Mouse (Mus musculus) midbrain, embryonic 10.5 days (tissue): ENCODE measurements at regions not wholly inside any gene's neighbourhood (a gene's known extent, or its start where the extent isn't known, plus 50 kb on each side); places are given as distances from the start of the nearest gene placed in this dataset.

Source experiments
- DNase-seq: peaks from one replicate; pipeline ENCODE4 v3.0.0-alpha.2; 2017; ENCODE audit warnings: low spot score
- H3K27ac ChIP-seq: fragments of 300-500 bp; sonication (generic); replicated peaks from 2 replicates; pipeline ENCODE4 v1.5.1; 2016; ENCODE audit warnings: mild to moderate bottlenecking
- H3K27me3 ChIP-seq: fragments of 300-500 bp; sonication (generic); 2 replicates; pipeline ENCODE4 v1.6.1; 2016; ENCODE audit warnings: low read depth, mild to moderate bottlenecking; ENCODE audit not compliant: poor library complexity, severe bottlenecking
- H3K36me3 ChIP-seq: fragments of 300-500 bp; sonication (generic); 2 replicates; pipeline ENCODE4 v1.6.1; 2016; ENCODE audit warnings: mild to moderate bottlenecking, moderate library complexity
- H3K4me1 ChIP-seq: fragments of 300-500 bp; sonication (generic); 2 replicates; pipeline ENCODE4 v1.6.1; 2016
- H3K4me3 ChIP-seq: fragments of 300-500 bp; sonication (generic); 2 replicates; pipeline ENCODE4 v1.5.1; 2016; ENCODE audit warnings: mild to moderate bottlenecking, moderate library complexity
- H3K9me3 ChIP-seq: fragments of 300-500 bp; sonication (generic); replicated peaks from 2 replicates; pipeline ENCODE4 v1.6.1; 2016; ENCODE audit warnings: mild to moderate bottlenecking
- WGBS: fragments of 180-500 bp; shearing (Covaris S2); methylation state at CpG from one replicate; pipeline ENCODE4 v1.1.7; 2016; 5-methylcytosine and 5-hydroxymethylcytosine counted together

- H3K36me3 ChIP-seq: no peaks in the 10 kb centered on the region
- H3K4me1 ChIP-seq: peaks cover 42% of the 10 kb centered on the region
- WGBS: 7% methylated on average over 4 of the region's 4 CpGs
- peak overlapping the region; percentile 57; the same call in 1 of the 2 replicates for H3K27ac ChIP-seq
- H3K27me3 ChIP-seq: peaks cover 17% of the 10 kb centered on the region
- peak; percentile 59 for DNase-seq
- H3K4me3 ChIP-seq: no peak overlapping the region
- no peaks in the 10 kb centered on the region for H3K9me3 ChIP-seq
Observed at GRCm38 (mm10) chr13:97311340-97311739, 70.4 kb downstream of the Enc1 start.

- Histone ChIP-seq H3K4me1 (peaks cover 42% of the 10 kb centered on the region), H3K27me3 (peaks cover 17% of the 10 kb centered on the region), H3K9me3 (no peaks in the 10 kb centered on the region), H3K27ac (peak overlapping the region; percentile 57), H3K36me3 (no peaks in the 10 kb centered on the region), H3K4me3 (no peak overlapping the region)
- DNase-seq: peak; percentile 47
- 19% methylated on average over 3 of the region's 3 CpGs for WGBS
Observed at GRCm38 (mm10) chr13:97310855-97311189, 69.9 kb downstream of the Enc1 start.

GRCm38 (mm10) chr13:97310186-97310854 lies 69.4 kb downstream of the Enc1 start:
- WGBS: 36% methylated on average over 8 of the region's 8 CpGs
- H3K27me3 ChIP-seq: peaks cover 17% of the 10 kb centered on the region
- no peak overlapping the region for H3K4me3 ChIP-seq
- DNase-seq: no peak
- peaks cover 42% of the 10 kb centered on the region for H3K4me1 ChIP-seq
- no peaks in the 10 kb centered on the region for H3K9me3 ChIP-seq
- H3K27ac ChIP-seq: peak overlapping the region; percentile 57
- no peaks in the 10 kb centered on the region for H3K36me3 ChIP-seq

- no peak overlapping the region for H3K27ac ChIP-seq
- H3K4me3 ChIP-seq: no peak overlapping the region
- no peaks in the 10 kb centered on the region for H3K9me3 ChIP-seq
- no peak for DNase-seq
- peaks cover 17% of the 10 kb centered on the region for H3K27me3 ChIP-seq
- 86% methylated on average over 3 of the region's 3 CpGs for WGBS
- H3K36me3 ChIP-seq: no peaks in the 10 kb centered on the region
- peaks cover 42% of the 10 kb centered on the region for H3K4me1 ChIP-seq
Observed at GRCm38 (mm10) chr13:97309411-97309810, 68.5 kb downstream of the Enc1 start.

- no peak for DNase-seq
- Histone ChIP-seq H3K9me3 (no peaks in the 10 kb centered on the region), H3K27me3 (peaks cover 19% of the 10 kb centered on the region), H3K4me3 (no peak overlapping the region), H3K4me1 (peaks cover 41% of the 10 kb centered on the region), H3K36me3 (no peaks in the 10 kb centered on the region), H3K27ac (no peak overlapping the region)
- WGBS: 94% methylated on average over 2 of the region's 2 CpGs
Observed at GRCm38 (mm10) chr13:97308431-97308830, 67.5 kb downstream of the Enc1 start.
